Mouse (Mus musculus) CH12.LX (cell line): ENCODE measurements at regions not wholly inside any gene's neighbourhood (a gene's known extent, or its start where the extent isn't known, plus 50 kb on each side); places are given as distances from the start of the nearest gene placed in this dataset.

ENCODE experiments used
- BHLHE40 ChIP-seq: IDR thresholded peaks from 2 replicates; pipeline ENCODE4 v1.6.1; 2011; ENCODE audit warnings: mild to moderate bottlenecking, low read depth, low read length, improper control_type of control experiment
- CTCF ChIP-seq, 2 experiments: IDR thresholded peaks in 1 of 2; conservative IDR thresholded peaks in 1 of 2; 2 replicates each; pipeline ENCODE4 v1.5.1; 2011 to 2012; ENCODE audit warnings: low read depth in 2 of 2, low read length in 2 of 2, improper control_type of control experiment in 1 of 2, inconsistent platforms in 1 of 2, mild to moderate bottlenecking in 1 of 2, moderate library complexity in 1 of 2
- MAX ChIP-seq: IDR thresholded peaks from 2 replicates; pipeline ENCODE4 v1.6.1; 2011; ENCODE audit warnings: low read length, improper control_type of control experiment
- NELFE ChIP-seq: IDR thresholded peaks from 2 replicates; pipeline ENCODE4 v1.6.1; 2011; ENCODE audit warnings: low read depth, low read length, improper control_type of control experiment
- USF2 ChIP-seq: conservative IDR thresholded peaks from 2 replicates; pipeline ENCODE4 v1.6.1; 2011; ENCODE audit warnings: low read depth, low read length, improper control_type of control experiment
- ZC3H11A ChIP-seq: IDR thresholded peaks from 2 replicates; pipeline ENCODE4 v1.6.1; 2012; ENCODE audit warnings: low read depth, mild to moderate bottlenecking, inconsistent platforms, low read length, improper control_type of control experiment

- TF ChIP-seq CTCF (conservative IDR thresholded peaks at IDR 0.05 in 1 of 2, IDR thresholded peaks at IDR 0.05 in 1 of 2; ENCODE audit: low read depth in 2 of 2, low read length in 2 of 2) (no peak), NELFE (no peak), ZC3H11A (no peak), MAX (no peak), BHLHE40 (no peak), USF2 (no peak)
These were observed 128.2 kb upstream of the Manea start for GRCm38 (mm10) chr4:26474913-26475312.
